Mouse (Mus musculus) kidney, embryonic 16.5 days (tissue): ENCODE measurements around the gene Gpsm2. TPM values are rescaled to one million over a fixed set of nuclear protein-coding genes. Genes with fewer than 3 reads are reported as not detected.

Experiments used
- ATAC-seq: fragments of 200-750 bp; cut with Nextera tagmentation; 2 replicates; pipeline ENCODE4 v1.8.0; 2017; ENCODE audit warnings: moderate TSS enrichment; ENCODE audit not compliant: low FRiP score, low TSS enrichment
- H3K27ac ChIP-seq: fragments of 300-500 bp; sonication (generic); 2 replicates; pipeline ENCODE4 v1.5.1; 2014; ENCODE audit warnings: low read length
- H3K27me3 ChIP-seq: fragments of 300-500 bp; sonication (generic); 2 replicates; pipeline ENCODE4 v1.6.1; 2014; ENCODE audit warnings: low read length, control low read depth, mixed read lengths; ENCODE audit not compliant: insufficient read depth
- H3K36me3 ChIP-seq: fragments of 300-500 bp; sonication (generic); 2 replicates; pipeline ENCODE4 v1.6.1; 2014; ENCODE audit warnings: low read length, control low read depth, mixed read lengths; ENCODE audit not compliant: insufficient read depth
- H3K4me1 ChIP-seq: fragments of 300-500 bp; sonication (generic); 2 replicates; pipeline ENCODE4 v1.6.1; 2014; ENCODE audit warnings: low read length, control low read depth, mixed read lengths; ENCODE audit not compliant: insufficient read depth
- H3K4me2 ChIP-seq: fragments of 300-500 bp; sonication (generic); replicated peaks from 2 replicates; pipeline ENCODE4 v1.6.1; 2014; ENCODE audit warnings: low read depth, low read length
- H3K4me3 ChIP-seq: fragments of 300-500 bp; sonication (generic); 2 replicates; pipeline ENCODE4 v1.5.1; 2014; ENCODE audit warnings: mild to moderate bottlenecking, low read length
- H3K9ac ChIP-seq: fragments of 300-500 bp; sonication (generic); replicated peaks from 2 replicates; pipeline ENCODE4 v1.6.1; 2014; ENCODE audit warnings: low read length
- H3K9me3 ChIP-seq: fragments of 300-500 bp; sonication (generic); 2 replicates; pipeline ENCODE4 v1.6.1; 2016; ENCODE audit warnings: low read length, control low read depth
- WGBS: fragments of 180-500 bp; shearing (Covaris S2); extraction: QIAGEN DNeasy Blood & Tissue Kit; methylation state at CpG from one replicate; pipeline ENCODE4 v1.1.7; 2014; 5-methylcytosine and 5-hydroxymethylcytosine counted together
- polyA plus RNA-seq: library from polyadenylated mRNA; unstranded; fragments of >200 nt; fragmentation: Nextera tagmentation; extraction: Ambion mirVana; gene quantifications from 2 replicates; pipeline ENCODE4 v1.2.1, GENCODE M21; 2015

The Gpsm2 gene
- polyA plus RNA-seq, 1 experiment from 2014 or later = 38.4 TPM

DNA sequence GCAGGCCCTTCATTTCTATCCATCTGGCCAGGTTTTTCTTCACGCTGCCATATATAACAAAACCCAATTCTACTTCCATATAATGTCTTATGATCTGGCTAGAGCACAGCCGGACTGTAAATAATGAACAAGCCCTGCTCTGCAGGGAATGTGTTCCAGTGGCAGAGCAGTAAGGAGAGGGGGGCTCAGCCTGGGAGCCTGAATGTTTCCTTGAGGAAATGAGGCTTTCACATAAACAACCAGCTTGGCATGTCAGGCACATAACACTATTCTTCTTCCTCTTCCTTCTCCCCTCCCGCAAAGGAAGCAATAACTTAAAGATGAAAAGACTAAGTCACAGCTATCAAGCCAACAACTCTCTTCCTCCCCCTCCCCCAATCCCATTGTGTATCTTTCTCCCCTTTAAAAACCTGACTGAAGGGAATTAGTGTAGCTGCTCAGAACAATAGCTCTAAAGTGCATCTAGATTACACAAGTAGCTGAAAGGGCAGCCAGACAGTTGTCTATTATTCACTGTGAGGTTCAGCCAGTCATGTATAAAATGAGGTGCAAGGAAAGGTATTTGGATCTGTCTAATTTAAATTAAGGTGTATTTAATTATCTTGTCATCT, 8.9 kb downstream of the Gpsm2 start:
- no peak overlapping the region for H3K27ac ChIP-seq
- WGBS = 26% methylated on average over 3 of the region's 3 CpGs
- no peak overlapping the region for H3K4me3 ChIP-seq
- H3K9ac ChIP-seq = no peak overlapping the region
- no peaks in the 10 kb centered on the region for H3K36me3 ChIP-seq
- peak; percentile 85 for ATAC-seq
- no peaks in the 10 kb centered on the region for H3K27me3 ChIP-seq
- H3K9me3 ChIP-seq = no peaks in the 10 kb centered on the region
- H3K4me2 ChIP-seq = peak overlapping the region; percentile 40
- peaks cover 9% of the 10 kb centered on the region for H3K4me1 ChIP-seq

- Histone ChIP-seq H3K27me3 (no peaks in the 10 kb centered on the region), H3K9ac (no peak overlapping the region), H3K4me3 (no peak overlapping the region), H3K4me1 (peaks cover 9% of the 10 kb centered on the region), H3K36me3 (0 out of 2 replicates have a peak, but pooled peaks cover 6% of the 10 kb centered on the region), H3K9me3 (no peaks in the 10 kb centered on the region), H3K27ac (no peak overlapping the region), H3K4me2 (no peak overlapping the region)
- no peak for ATAC-seq
- 93% methylated on average over 5 of the region's 5 CpGs for WGBS
These were observed 10.8 kb downstream of the Gpsm2 start for GRCm38 (mm10) chr3:108711296-108711695.

GRCm38 (mm10) chr3:108702789-108703188, 19.3 kb downstream of the Gpsm2 start:
- no peak for ATAC-seq
- H3K36me3 ChIP-seq = peaks cover 37% of the 10 kb centered on the region

DNA sequence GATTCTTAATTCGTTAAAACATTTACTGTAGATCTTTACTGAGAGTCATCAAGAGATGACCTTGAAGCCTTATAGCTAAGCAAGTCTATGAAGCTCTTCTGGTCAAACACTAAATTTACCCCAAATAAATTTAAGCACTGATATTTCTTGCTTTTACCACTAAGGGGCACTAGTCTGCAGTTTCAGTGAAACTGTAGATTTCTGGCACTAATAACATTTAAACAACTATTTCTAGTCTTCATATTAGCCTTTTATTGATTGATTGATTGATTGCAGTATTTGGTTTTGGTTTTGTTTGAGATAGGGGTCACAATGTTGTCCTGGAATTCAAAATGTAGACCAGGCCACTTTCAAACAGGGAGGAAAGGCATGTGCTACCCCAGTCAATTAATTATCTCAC, 20.9 kb downstream of the Gpsm2 start:
- Histone ChIP-seq H3K36me3 (peaks cover 44% of the 10 kb centered on the region), H3K4me1 (no peaks in the 10 kb centered on the region), H3K27me3 (no peaks in the 10 kb centered on the region), H3K4me2 (no peak overlapping the region), H3K9ac (no peak overlapping the region), H3K9me3 (no peaks in the 10 kb centered on the region), H3K4me3 (no peak overlapping the region), H3K27ac (no peak overlapping the region)
- ATAC-seq = no peak
- WGBS = 81% methylated on average over 1 of the region's 1 CpGs

More at GRCm38 (mm10) chr3:108702789-108703188, 19.3 kb downstream of the Gpsm2 start:
- Histone ChIP-seq H3K4me1 (no peaks in the 10 kb centered on the region), H3K27me3 (no peaks in the 10 kb centered on the region), H3K27ac (no peak overlapping the region), H3K4me3 (no peak overlapping the region), H3K9ac (no peak overlapping the region), H3K4me2 (no peak overlapping the region), H3K9me3 (no peaks in the 10 kb centered on the region)
- WGBS = 94% methylated on average over 8 of the region's 8 CpGs

- Histone ChIP-seq H3K9me3 (no peaks in the 10 kb centered on the region), H3K4me2 (no peak overlapping the region), H3K4me3 (no peak overlapping the region), H3K36me3 (peaks cover 50% of the 10 kb centered on the region), H3K4me1 (no peaks in the 10 kb centered on the region), H3K27ac (no peak overlapping the region), H3K9ac (no peak overlapping the region), H3K27me3 (no peaks in the 10 kb centered on the region)
- no peak for ATAC-seq
- 91% methylated on average over 4 of the region's 4 CpGs for WGBS
These were observed 22.3 kb downstream of the Gpsm2 start for GRCm38 (mm10) chr3:108699786-108700185.

- H3K27me3 ChIP-seq = no peaks in the 10 kb centered on the region
- H3K4me2 ChIP-seq = no peak overlapping the region
- H3K9me3 ChIP-seq = no peaks in the 10 kb centered on the region
- H3K9ac ChIP-seq = no peak overlapping the region
- no peaks in the 10 kb centered on the region for H3K4me1 ChIP-seq
- H3K36me3 ChIP-seq = peaks cover 58% of the 10 kb centered on the region
- 88% methylated on average over 8 of the region's 8 CpGs for WGBS
- H3K4me3 ChIP-seq = no peak overlapping the region
- H3K27ac ChIP-seq = no peak overlapping the region
- no peak for ATAC-seq
These were observed 23.4 kb downstream of the Gpsm2 start for GRCm38 (mm10) chr3:108698662-108699061.

- no peaks in the 10 kb centered on the region for H3K4me1 ChIP-seq
- no peak overlapping the region for H3K9ac ChIP-seq
- H3K4me3 ChIP-seq = no peak overlapping the region
- H3K27me3 ChIP-seq = no peaks in the 10 kb centered on the region
- H3K4me2 ChIP-seq = no peak overlapping the region
- 88% methylated on average over 9 of the region's 9 CpGs for WGBS
- no peak for ATAC-seq
- H3K27ac ChIP-seq = no peak overlapping the region
- no peaks in the 10 kb centered on the region for H3K9me3 ChIP-seq
- H3K36me3 ChIP-seq = peaks cover 36% of the 10 kb centered on the region
These were observed 27.8 kb downstream of the Gpsm2 start for GRCm38 (mm10) chr3:108694321-108694720.

GRCm38 (mm10) chr3:108689979-108690378, 32.1 kb downstream of the Gpsm2 start:
- Histone ChIP-seq H3K4me1 (no peaks in the 10 kb centered on the region), H3K9ac (no peak overlapping the region), H3K4me2 (no peak overlapping the region), H3K4me3 (no peak overlapping the region), H3K36me3 (peaks cover 42% of the 10 kb centered on the region), H3K9me3 (no peaks in the 10 kb centered on the region), H3K27ac (no peak overlapping the region), H3K27me3 (no peaks in the 10 kb centered on the region)
- 86% methylated on average over 4 of the region's 4 CpGs for WGBS
- no peak for ATAC-seq

- ATAC-seq = no peak
- H3K27ac ChIP-seq = no peak overlapping the region
- peaks cover 38% of the 10 kb centered on the region for H3K36me3 ChIP-seq
- no peaks in the 10 kb centered on the region for H3K4me1 ChIP-seq
- H3K27me3 ChIP-seq = no peaks in the 10 kb centered on the region
- H3K4me3 ChIP-seq = no peak overlapping the region
- no peak overlapping the region for H3K9ac ChIP-seq
- no peak overlapping the region for H3K4me2 ChIP-seq
- no peaks in the 10 kb centered on the region for H3K9me3 ChIP-seq
- WGBS = 87% methylated on average over 8 of the region's 8 CpGs
These were observed 32.7 kb downstream of the Gpsm2 start for GRCm38 (mm10) chr3:108689446-108689845.

- WGBS = 82% methylated on average over 6 of the region's 6 CpGs
- Histone ChIP-seq H3K36me3 (peaks cover 36% of the 10 kb centered on the region), H3K4me3 (no peak overlapping the region), H3K4me1 (no peaks in the 10 kb centered on the region), H3K27ac (no peak overlapping the region), H3K9me3 (no peaks in the 10 kb centered on the region), H3K4me2 (no peak overlapping the region), H3K9ac (no peak overlapping the region), H3K27me3 (no peaks in the 10 kb centered on the region)
- no peak for ATAC-seq
These were observed 33.1 kb downstream of the Gpsm2 start for GRCm38 (mm10) chr3:108689015-108689441.
